Mouse (Mus musculus) testis, adult 2 months (tissue): ENCODE results near the gene Cryba2.

ENCODE experiments used
- CTCF ChIP-seq: fragments of 200-500 bp; IDR thresholded peaks from 2 replicates; pipeline ENCODE4 v1.5.1; 2012; ENCODE audit warnings: low read depth, mild to moderate bottlenecking, inconsistent platforms, low read length, moderate library complexity; ENCODE audit not compliant: control insufficient read depth, insufficient read depth, insufficient replicate concordance
- POLR2A ChIP-seq: fragments of 200-500 bp; IDR thresholded peaks from 2 replicates; pipeline ENCODE4 v1.6.1; 2012; ENCODE audit warnings: low read depth, mild to moderate bottlenecking, inconsistent platforms, low read length, moderate library complexity; ENCODE audit not compliant: control insufficient read depth

DNA sequence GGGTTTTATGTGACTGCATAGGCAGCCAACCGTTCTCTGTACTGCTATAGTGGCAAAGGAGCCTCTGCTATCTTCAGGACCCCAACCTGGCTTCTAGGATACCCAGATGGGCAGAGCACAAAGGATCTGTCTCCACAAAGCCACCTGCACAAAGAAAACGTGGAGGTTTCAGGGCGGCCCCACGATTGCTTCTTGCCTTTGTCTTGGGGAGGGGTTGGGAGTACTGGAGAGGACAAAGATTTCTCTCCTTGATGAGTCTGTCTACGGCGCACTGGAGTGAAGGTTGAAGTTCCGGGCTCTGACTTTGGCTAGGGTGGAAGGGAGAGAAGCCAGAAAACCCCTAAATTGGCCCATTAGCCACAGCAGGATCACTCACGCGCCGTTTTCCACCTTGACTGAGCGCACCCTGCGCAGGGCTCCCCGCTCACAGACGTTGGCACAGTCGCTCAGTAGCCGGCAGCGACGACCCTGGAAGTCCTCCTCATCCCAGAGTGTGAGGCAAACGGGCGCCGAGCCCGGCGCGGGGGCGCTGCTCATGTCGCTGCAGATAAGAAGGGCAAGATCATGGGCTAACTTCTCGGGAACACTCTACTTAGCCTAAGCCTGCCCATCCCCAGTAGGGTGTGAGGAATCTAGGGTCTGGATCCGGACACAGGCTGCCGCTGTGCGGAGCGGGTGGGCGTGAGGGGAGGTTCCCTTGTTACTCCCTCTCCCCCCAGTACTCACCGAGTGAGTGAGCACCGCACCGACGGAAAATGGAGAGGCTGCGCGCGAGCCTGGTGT, 401 bp downstream of the Cryba2 start:
- TF ChIP-seq CTCF, result no peak
- TF ChIP-seq POLR2A, result no peak
